12 mouse cellular contexts compared by ENCODE assay signal in the genomic region with DNA sequence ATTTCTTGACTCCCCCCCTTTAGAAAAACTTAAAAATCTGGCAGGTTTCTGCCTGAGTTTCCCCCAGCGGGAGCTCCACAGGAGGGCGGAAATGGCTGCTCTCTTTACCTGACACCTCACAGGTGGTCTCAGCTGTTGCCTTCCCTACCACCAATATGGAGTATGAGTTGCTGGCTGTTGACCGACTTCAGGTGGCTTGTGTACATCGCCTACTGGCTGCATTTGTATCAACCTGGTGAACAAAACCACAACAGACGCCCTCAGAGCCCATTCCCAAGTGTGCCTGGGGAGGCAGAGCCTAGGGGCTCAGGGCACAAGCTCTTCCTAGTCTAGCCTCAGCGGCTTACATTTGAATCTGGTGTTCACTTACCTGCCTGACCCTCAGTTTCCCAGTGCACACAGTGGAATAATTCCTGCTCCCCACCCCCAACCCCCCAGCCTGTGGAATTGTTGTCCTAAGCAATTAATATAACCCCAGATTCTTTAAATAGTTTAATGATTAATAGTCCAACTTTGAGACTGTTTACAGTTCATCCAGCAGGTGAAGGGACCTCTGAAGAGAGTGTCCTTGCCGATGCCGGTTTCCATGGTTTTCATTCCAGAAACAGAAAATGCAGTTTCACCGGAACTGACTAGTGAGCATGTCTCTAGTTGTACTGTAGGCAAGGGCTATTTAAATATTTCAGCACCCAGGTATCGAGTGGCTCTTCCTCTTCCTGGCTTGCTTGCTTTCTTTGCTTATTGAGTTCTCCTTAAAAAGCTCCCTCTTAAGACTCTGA.
DNase-seq lines count a peak whose midpoint lies in the region; ATAC-seq lines count a peak whose summit lies in the region.
"Had no signal": no experiment of that assay in that cellular context is flagged by ENCODE, and none has a peak within 500 bp of the region (broad histone marks: within the 10 kb centered on the region; RNA-seq: fewer than 3 reads in every experiment).

No protein-coding gene starts in this region.

- peaks cover 47% of the 10 kb centered on the region for H3K4me1 ChIP-seq in midbrain, embryonic 15.5 days
- peaks cover 48% of the 10 kb centered on the region for H3K4me1 ChIP-seq in midbrain, embryonic 13.5 days (replicated peaks)
- H3K4me1 ChIP-seq in kidney, embryonic 15.5 days: peaks cover 45% of the 10 kb centered on the region

- peak; percentile 20; the same call in 1 of the 2 replicates for ATAC-seq in frontal cortex, adult (ENCODE audit: low TSS enrichment)
- no peak; the same call in 1 of the 2 replicates for ATAC-seq in midbrain, embryonic 15.5 days (replicated peaks)
- no peak for ATAC-seq in midbrain, embryonic 13.5 days
- ATAC-seq in kidney, embryonic 15.5 days (replicated peaks; ENCODE audit: low FRiP score): peak; percentile 66

- peak overlapping the region; percentile 12 for H3K4me2 ChIP-seq in midbrain, embryonic 15.5 days
- H3K4me2 ChIP-seq in midbrain, embryonic 13.5 days (replicated peaks): no peak overlapping the region
- H3K4me2 ChIP-seq in kidney, embryonic 15.5 days: 0 out of 2 replicates have a peak overlapping the region, but pooled peaks have one; percentile 9
- H3K4me2 ChIP-seq: neural tube, embryonic 13.5 days had no signal

- WGBS in midbrain, embryonic 15.5 days: 77% methylated on average over 10 of the region's 10 CpGs
- 85% methylated on average over 10 of the region's 10 CpGs for WGBS in midbrain, embryonic 13.5 days
- WGBS in kidney, embryonic 15.5 days: 59% methylated on average over 10 of the region's 10 CpGs

- H3K27ac ChIP-seq in midbrain, embryonic 15.5 days: 0 out of 2 replicates have a peak overlapping the region, but pooled peaks have one; percentile 7
- no peak overlapping the region for H3K27ac ChIP-seq in midbrain, embryonic 13.5 days
- peak overlapping the region; percentile 87 for H3K27ac ChIP-seq in kidney, embryonic 15.5 days
- H3K27ac ChIP-seq: neural tube, embryonic 13.5 days had no signal

- H3K9me3 ChIP-seq in midbrain, embryonic 15.5 days: no peaks in the 10 kb centered on the region
- H3K9me3 ChIP-seq in midbrain, embryonic 13.5 days: no peaks in the 10 kb centered on the region
- H3K9me3 ChIP-seq in kidney, embryonic 15.5 days (replicated peaks): no peaks in the 10 kb centered on the region
- H3K9me3 ChIP-seq: neural tube, embryonic 13.5 days had no signal

- H3K36me3 ChIP-seq in midbrain, embryonic 15.5 days (replicated peaks): no peaks in the 10 kb centered on the region
- H3K36me3 ChIP-seq in midbrain, embryonic 13.5 days: peaks cover 6% of the 10 kb centered on the region
- H3K36me3 ChIP-seq in kidney, embryonic 15.5 days: peaks cover 8% of the 10 kb centered on the region
- H3K36me3 ChIP-seq: neural tube, embryonic 13.5 days had no signal

- no peak for DNase-seq in frontal cortex, adult 2 months (ENCODE audit: extremely low spot score in 1 of 2, low spot score in 1 of 2)
- DNase-seq in lung, postnatal 4 days: peak; percentile 22 to 37
- DNase-seq in adrenal gland, postnatal 25 days: no peak
- no peak for DNase-seq in spleen, postnatal 4 days (ENCODE audit: low spot score in 2 of 2)
- DNase-seq: cerebellum, postnatal 36 days; gastrocnemius, postnatal 10 days; heart, postnatal 10 days had no signal

- H3K9ac ChIP-seq in midbrain, embryonic 15.5 days: no peak overlapping the region
- no peak overlapping the region for H3K9ac ChIP-seq in midbrain, embryonic 13.5 days (replicated peaks)
- H3K9ac ChIP-seq in kidney, embryonic 15.5 days: no peak overlapping the region
- H3K9ac ChIP-seq: neural tube, embryonic 13.5 days had no signal

- H3K4me3 ChIP-seq in midbrain, embryonic 15.5 days: no peak overlapping the region
- no peak overlapping the region for H3K4me3 ChIP-seq in midbrain, embryonic 13.5 days (replicated peaks)
- H3K4me3 ChIP-seq in kidney, embryonic 15.5 days (replicated peaks): no peak overlapping the region
- H3K4me3 ChIP-seq: neural tube, embryonic 13.5 days had no signal

- H3K27me3 ChIP-seq in midbrain, embryonic 15.5 days (replicated peaks): no peaks in the 10 kb centered on the region
- H3K27me3 ChIP-seq in midbrain, embryonic 13.5 days: no peaks in the 10 kb centered on the region
- H3K27me3 ChIP-seq in kidney, embryonic 15.5 days: no peaks in the 10 kb centered on the region
- H3K27me3 ChIP-seq: neural tube, embryonic 13.5 days had no signal

Comparison
In these comparisons a context has a peak if more than half of its experiments do, and no peak if none do; other contexts are left out.
1. ATAC-seq: peak in frontal cortex, adult (single experiment) and kidney, embryonic 15.5 days (single experiment); none in midbrain, embryonic 15.5 days (single experiment) and midbrain, embryonic 13.5 days (single experiment).
2. DNase-seq: peak in lung, postnatal 4 days (2 of 2); none in frontal cortex, adult 2 months (0 of 2), adrenal gland, postnatal 25 days (single experiment) and spleen, postnatal 4 days (0 of 2).